Mouse (Mus musculus) thymus, postnatal 36 days (tissue): Measurements from ENCODE around the gene Gm5565.
A peak's percentile ranks its signal among the peaks of the same experiment; 100 is the strongest.
"Not testable (repeated sequence)": the region's sequence is repeated elsewhere in the genome, so short reads cannot be mapped to it uniquely, and the experiment has no call there.

Experiments
- DNase-seq, 2 experiments: peaks; one replicate each; pipeline ENCODE4 v3.0.0; 2022; ENCODE audit warnings: mixed read lengths in 2 of 2

Gm5565 gene

GRCm38 (mm10) chr5:146160439-146160838 is at the start of gene Gm5565:
TSS of gene Gm5565 (minus strand) at chr5:146160539.
- DNase-seq = not testable (repeated sequence)

- DNase-seq = no peak
Measured at GRCm38 (mm10) chr5:146205537-146205936, 45.2 kb upstream of the Gm5565 start.

DNA sequence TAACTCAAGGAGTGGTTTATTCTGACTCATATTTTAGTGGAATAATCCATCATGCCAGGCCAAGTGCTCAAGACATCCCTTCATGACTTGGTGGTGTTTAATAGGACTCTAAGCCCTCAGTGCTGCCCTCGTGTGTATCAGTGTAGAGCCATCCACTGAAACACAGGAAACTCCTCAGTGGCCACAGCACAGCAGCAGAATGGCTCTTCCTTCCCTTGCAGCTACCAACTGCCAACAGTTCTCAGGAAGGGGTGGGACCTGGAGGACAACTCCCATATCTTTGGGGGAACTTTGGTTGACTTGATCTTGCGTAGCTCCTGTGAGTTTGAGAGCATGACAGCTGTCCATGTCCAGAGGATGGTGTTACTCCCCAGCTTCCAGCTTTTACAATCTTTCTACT is 43.6 kb upstream of the Gm5565 start:
- DNase-seq = no peak

DNA sequence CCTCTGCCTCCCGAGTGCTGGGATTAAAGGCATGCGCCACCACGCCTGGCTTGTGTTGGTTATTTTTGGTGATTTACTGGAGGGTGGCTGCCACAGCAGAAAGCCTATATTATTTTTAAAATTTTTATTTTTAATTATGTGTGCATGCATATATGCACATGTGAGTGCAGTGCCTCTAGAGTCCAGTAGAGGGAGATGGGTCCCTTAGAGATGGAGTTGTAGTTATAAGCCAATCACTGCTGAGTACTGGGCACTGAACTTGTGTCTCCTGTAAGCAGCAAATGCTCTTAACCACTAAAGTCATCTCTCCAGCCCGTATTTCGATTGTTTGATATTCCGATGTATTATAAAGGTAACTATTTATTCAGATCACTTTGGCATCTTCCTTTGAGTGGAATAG is 40.2 kb upstream of the Gm5565 start:
- no peak for DNase-seq

DNA sequence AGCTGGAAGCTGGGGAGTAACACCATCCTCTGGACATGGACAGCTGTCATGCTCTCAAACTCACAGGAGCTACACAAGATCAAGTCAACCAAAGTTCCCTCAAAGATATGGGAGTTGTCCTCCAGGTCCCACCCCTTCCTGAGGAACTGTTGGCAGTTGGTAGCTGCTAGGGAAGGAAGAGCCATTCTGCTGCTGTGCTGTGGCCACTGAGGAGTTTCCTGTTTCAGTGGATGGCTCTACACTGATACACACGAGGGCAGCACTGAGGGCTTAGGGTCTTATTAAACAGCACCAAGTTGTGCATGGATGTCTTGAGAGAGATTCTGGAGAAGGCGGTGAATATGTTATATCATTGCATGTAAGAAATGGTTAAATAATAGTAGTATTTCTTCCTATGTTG is 39.2 kb upstream of the Gm5565 start:
- no peak for DNase-seq

DNA sequence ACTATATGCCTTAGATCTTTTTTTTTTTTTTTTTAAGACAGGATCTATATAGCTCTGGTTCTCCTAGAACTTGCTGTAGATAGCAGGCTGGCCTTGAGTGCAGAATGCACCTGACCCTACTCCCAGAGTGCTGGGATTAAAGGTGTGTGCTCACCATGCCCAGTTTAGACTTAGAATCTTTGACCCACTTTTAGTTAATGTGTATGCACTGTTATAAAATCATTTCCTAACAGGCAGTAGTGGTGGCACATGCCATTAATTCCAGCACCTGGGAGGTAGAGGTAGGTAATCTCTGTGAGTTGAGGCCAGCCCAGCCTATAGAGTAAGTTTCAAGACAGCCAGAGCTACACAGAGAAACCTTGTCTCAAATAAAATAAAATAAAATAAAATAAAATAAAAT is 38.7 kb upstream of the Gm5565 start:
- DNase-seq = no peak

- no peak for DNase-seq
Measured at GRCm38 (mm10) chr5:146193360-146193759, 33.0 kb upstream of the Gm5565 start.

GRCm38 (mm10) chr5:146190501-146191269 is 30.3 kb upstream of the Gm5565 start:
- DNase-seq = no peak

DNA sequence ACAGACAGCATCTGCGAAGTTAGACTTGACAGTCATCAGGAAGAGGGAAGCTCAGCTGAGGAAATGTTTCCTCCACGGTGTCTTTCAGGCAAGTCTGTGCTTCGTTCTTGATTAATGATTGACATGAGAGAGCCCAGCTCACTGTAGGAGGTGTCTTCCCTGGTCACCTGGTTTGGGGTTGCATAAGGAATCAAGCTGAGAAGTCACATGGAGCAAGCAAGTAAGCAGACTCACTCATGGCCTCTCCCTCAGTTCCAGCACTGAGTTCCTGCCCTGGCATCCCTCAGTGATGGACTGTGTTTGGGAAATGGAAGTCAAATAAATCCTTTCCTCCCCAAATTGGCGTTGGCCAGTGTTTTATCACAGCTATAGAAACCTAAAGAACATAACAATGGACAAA is 29.8 kb upstream of the Gm5565 start:
- no peak for DNase-seq

GRCm38 (mm10) chr5:146188712-146189111 is 28.4 kb upstream of the Gm5565 start:
- DNase-seq = no peak

GRCm38 (mm10) chr5:146188144-146188543 is 27.8 kb upstream of the Gm5565 start:
- DNase-seq = no peak

GRCm38 (mm10) chr5:146187441-146187840 is 27.1 kb upstream of the Gm5565 start:
- peak; percentile 52 to 59 for DNase-seq

DNA sequence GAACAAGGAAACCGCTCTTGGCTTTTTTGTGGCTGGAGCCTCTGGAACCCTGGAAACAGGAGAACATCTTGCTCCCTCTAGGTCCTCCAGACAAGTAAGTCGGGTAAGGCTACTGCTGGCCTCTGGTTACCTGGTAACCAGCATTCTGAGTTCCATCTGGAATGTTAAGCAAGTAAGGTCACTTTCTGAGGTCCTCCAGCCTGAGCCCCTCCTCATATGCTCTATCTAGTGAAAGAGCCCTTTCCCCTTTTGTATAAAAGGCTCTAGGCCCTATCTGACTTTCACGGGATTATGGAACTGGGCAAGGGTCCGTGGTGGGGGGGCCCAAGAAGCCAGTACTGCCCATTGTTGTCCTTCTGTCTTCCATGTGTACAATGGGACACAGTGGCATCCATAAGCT is 24.9 kb upstream of the Gm5565 start, which contains the start of gene 1700001J03Rik:
TSS of gene 1700001J03Rik (minus strand) at position 101 of the 400 bp plus-strand sequence.
- DNase-seq = not testable (repeated sequence)

- not testable (repeated sequence) for DNase-seq
Measured at GRCm38 (mm10) chr5:146172744-146173143, 12.4 kb upstream of the Gm5565 start.

- DNase-seq = not testable (repeated sequence)
Measured at GRCm38 (mm10) chr5:146170621-146171020, 10.3 kb upstream of the Gm5565 start, which contains the start of gene Gm6309. TSS of gene Gm6309 (minus strand) at chr5:146170721.

GRCm38 (mm10) chr5:146158326-146158725 is 2.0 kb downstream of the Gm5565 start:
- DNase-seq = not testable (repeated sequence)

DNA sequence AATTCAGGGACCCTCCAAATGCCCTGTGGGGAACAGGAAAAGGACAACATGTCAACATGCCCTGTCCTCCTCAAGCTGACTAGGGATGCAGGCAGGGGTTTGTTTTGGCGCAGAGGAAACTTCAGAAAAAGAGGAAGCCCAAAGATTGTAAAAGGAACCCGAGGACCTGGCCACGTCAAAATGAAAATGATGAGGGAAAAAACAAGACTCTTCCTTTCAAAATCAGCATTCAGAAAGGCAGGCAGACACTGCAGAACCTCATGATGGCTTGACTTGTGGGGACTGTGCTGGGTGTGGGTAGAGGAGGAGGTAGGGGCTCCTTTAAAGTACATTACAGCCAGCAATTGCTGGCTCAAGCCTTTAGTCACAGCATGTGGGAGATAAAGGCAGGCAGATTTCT is 9.9 kb downstream of the Gm5565 start:
- DNase-seq = no peak

GRCm38 (mm10) chr5:146147903-146148302 is 12.4 kb downstream of the Gm5565 start:
- DNase-seq = peak in 1 of 2 experiments; percentile 13
